Mouse (Mus musculus) forebrain, embryonic 15.5 days (tissue): ENCODE data around the gene Nmnat2. TPM values are rescaled to one million over a fixed set of nuclear protein-coding genes. Genes with fewer than 3 reads are reported as not detected.

Experiments used
- ATAC-seq: fragments of 200-750 bp; cut with Nextera tagmentation; replicated peaks from 2 replicates; pipeline ENCODE4 v1.8.0; 2017; ENCODE audit warnings: mild to moderate bottlenecking, moderate TSS enrichment, moderate library complexity
- H3K27ac ChIP-seq: fragments of 300-500 bp; sonication (generic); replicated peaks from 2 replicates; pipeline ENCODE4 v1.5.1; 2015; ENCODE audit warnings: mild to moderate bottlenecking, inconsistent platforms
- H3K27me3 ChIP-seq: fragments of 300-500 bp; sonication (generic); 2 replicates; pipeline ENCODE4 v1.6.1; 2015; ENCODE audit warnings: inconsistent platforms
- H3K36me3 ChIP-seq: fragments of 300-500 bp; sonication (generic); 2 replicates; pipeline ENCODE4 v1.6.1; 2015; ENCODE audit warnings: mild to moderate bottlenecking, inconsistent platforms
- H3K4me1 ChIP-seq: fragments of 300-500 bp; sonication (generic); 2 replicates; pipeline ENCODE4 v1.6.1; 2015; ENCODE audit warnings: inconsistent platforms
- H3K4me2 ChIP-seq: fragments of 300-500 bp; sonication (generic); replicated peaks from 2 replicates; pipeline ENCODE4 v1.6.1; 2015; ENCODE audit warnings: mild to moderate bottlenecking, inconsistent platforms
- H3K4me3 ChIP-seq: fragments of 300-500 bp; sonication (generic); 2 replicates; pipeline ENCODE4 v1.5.1; 2015; ENCODE audit warnings: mild to moderate bottlenecking, inconsistent platforms
- H3K9ac ChIP-seq: fragments of 300-500 bp; sonication (generic); replicated peaks from 2 replicates; pipeline ENCODE4 v1.6.1; 2015; ENCODE audit warnings: mild to moderate bottlenecking, inconsistent platforms
- H3K9me3 ChIP-seq: fragments of 300-500 bp; sonication (generic); 2 replicates; pipeline ENCODE4 v1.6.1; 2016; ENCODE audit warnings: inconsistent platforms
- WGBS: fragments of 180-500 bp; shearing (Covaris S2); methylation state at CpG from one replicate; pipeline ENCODE4 v1.1.7; 2015; ENCODE audit warnings: mixed read lengths; 5-methylcytosine and 5-hydroxymethylcytosine counted together
- polyA plus RNA-seq: library from polyadenylated mRNA; unstranded; fragments of >200 nt; fragmentation: Nextera tagmentation; extraction: Ambion mirVana; gene quantifications from 2 replicates; pipeline ENCODE4 v1.2.1, GENCODE M21; 2015

Gene Nmnat2
- polyA plus RNA-seq, 1 experiment from 2014 or later: 69.5 TPM

DNA sequence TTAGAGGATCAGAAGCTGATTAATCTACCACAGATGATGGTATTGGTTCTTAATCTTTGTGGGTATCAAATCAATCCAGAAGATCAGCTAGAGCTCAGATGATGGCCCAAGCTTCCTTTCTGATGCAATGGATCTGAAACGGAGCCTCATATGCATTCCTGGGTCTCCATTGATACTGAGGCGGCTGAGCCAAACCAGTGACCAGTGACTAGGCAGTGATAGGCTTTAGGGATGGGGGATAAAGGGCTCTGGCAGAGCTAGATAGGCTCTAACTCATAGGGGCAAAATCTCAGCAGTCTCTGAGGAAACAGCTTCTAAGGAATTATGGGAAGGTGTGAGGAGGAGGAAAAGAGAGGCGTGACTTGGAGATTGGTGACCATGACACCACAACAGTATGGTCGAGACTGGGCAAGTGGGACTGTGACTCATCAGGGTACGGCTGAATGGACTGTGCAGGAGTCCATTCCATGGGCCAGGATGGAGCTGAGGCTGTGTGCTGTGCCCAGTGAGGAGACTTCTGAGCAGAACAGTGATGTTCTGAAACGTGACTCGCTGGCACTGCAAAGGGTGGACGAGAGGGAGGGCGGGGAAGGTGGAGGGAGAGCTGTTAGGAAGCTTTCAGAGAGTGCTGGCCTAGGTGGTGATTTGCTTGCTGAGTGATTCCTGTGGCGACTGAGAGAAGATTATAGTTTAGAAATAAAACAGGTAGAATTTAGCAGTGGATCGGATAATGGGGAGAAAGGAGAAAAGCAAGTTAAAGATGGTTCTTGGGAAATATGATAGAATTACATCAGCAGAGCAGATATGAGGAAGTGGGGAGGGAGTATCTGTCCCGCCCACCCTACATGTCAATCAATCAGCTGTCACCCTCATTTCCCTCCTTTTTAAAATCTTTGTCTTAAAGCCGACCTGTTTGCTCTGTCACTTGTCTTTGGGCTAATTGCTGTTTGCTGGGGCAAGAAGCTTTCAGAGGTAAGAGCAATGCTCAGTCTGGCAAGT is 55.9 kb downstream of the Nmnat2 start:
- no peak for ATAC-seq
- Histone ChIP-seq H3K27ac (no peak overlapping the region), H3K27me3 (no peaks in the 10 kb centered on the region), H3K9ac (no peak overlapping the region), H3K4me2 (no peak overlapping the region), H3K9me3 (no peaks in the 10 kb centered on the region), H3K4me1 (peaks cover 20% of the 10 kb centered on the region), H3K4me3 (no peak overlapping the region), H3K36me3 (no peaks in the 10 kb centered on the region)
- 78% methylated on average over 13 of the region's 13 CpGs for WGBS

DNA sequence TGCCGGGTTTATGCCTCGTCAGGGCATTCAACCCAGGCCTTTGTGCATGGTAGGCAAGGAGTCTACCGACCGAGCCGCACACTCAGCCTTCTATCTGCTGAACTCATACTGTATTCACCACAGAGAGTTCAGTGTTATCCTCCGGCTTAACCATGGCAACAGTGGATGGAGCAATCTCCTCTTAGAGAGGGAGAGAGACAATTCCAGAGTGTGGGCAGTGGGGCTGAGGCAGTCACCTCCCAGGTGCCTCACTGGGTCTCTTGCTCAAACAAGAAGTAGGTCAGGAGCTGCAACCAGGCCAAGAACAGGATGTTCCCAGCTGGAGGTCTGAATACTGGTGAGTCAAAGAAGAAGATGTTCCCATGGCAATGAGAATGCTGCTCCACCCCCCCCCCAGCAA is 56.8 kb downstream of the Nmnat2 start:
- Histone ChIP-seq H3K27me3 (no peaks in the 10 kb centered on the region), H3K9me3 (no peaks in the 10 kb centered on the region), H3K4me1 (peaks cover 25% of the 10 kb centered on the region), H3K36me3 (no peaks in the 10 kb centered on the region), H3K27ac (no peak overlapping the region), H3K9ac (no peak overlapping the region), H3K4me2 (no peak overlapping the region), H3K4me3 (no peak overlapping the region)
- WGBS: 74% methylated on average over 6 of the region's 6 CpGs
- ATAC-seq: 0 out of 2 replicates have a peak, but pooled peaks have one; percentile 28

DNA sequence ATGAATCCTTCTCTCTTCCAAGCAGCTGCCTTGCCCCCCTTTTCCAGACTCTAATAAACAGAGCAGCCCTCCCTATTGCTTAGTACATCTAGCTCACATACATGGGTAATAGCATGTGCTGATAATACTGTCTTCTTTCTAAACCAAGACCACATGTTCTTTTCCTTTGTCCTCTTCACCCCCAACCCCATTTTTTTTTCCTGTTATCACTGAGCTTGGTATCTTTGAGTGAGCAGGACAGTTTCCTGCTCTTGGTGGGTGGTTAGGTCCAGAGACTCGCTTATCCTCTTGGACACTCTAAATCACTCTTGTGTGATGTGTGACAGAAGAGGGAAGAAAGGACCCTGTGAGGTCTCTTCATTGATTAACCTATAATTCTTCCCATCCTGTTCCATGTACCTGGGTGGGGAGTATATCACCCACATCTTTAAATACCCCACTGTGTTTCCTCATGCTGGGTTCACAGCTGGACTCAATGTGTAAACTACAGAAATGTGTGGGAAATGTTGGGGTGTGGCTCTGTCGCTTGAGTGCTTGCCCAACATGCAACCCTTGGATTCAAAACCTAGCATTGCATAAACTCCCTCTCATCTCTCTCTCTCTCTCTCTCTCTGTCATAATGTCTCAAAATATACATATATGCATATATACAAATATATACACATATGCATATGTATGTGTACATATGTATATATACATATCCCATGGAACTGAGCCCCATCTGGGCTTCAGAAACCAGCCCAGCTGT is 58.9 kb downstream of the Nmnat2 start:
- 90% methylated on average over 2 of the region's 2 CpGs for WGBS
- Histone ChIP-seq H3K4me1 (peaks cover 30% of the 10 kb centered on the region), H3K27me3 (no peaks in the 10 kb centered on the region), H3K4me2 (no peak overlapping the region), H3K27ac (peak overlapping the region; percentile 57), H3K9ac (no peak overlapping the region), H3K9me3 (no peaks in the 10 kb centered on the region), H3K4me3 (no peak overlapping the region), H3K36me3 (no peaks in the 10 kb centered on the region)
- ATAC-seq: no peak

DNA sequence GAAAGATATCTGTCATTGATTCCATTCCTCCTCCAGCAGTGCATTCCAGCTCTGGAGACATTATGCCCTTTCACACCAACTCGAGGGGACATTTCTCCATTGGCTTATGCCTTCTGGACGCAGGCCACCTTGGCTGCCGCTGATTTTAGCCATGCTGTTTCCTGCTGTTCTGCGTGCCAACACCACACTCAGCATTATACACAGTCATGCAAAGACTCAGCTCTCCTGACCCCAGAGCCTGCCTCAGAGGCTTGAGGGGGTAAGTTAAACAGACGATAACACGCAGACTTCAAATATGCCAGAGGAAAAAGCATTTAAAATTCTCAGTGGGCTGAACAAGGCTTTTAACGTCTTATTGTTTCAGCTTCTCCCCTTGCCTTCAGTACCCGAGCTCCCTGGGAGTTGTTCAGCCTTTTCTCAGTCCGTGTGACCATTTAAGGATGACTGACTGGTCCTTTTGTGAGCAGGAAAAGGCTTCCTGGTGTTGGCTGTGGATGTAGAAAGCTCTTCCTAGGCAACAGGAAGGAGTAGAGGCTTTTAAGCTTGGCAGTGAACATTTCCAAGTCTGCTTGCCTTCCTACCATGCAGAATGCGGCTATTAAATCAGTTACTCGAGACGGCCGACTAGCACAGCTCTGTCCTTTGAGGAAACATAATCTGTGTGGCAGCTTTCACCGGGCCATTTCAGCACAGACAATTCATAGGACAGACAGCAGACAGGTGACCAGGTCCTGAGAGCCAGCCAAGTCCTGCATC is 59.8 kb downstream of the Nmnat2 start:
- no peaks in the 10 kb centered on the region for H3K27me3 ChIP-seq
- no peak overlapping the region for H3K9ac ChIP-seq
- H3K4me2 ChIP-seq: no peak overlapping the region
- no peaks in the 10 kb centered on the region for H3K36me3 ChIP-seq
- H3K9me3 ChIP-seq: no peaks in the 10 kb centered on the region
- peaks cover 30% of the 10 kb centered on the region for H3K4me1 ChIP-seq
- WGBS: 8% methylated on average over 14 of the region's 14 CpGs
- no peak overlapping the region for H3K4me3 ChIP-seq
- ATAC-seq: peak; percentile 42; the same call in 1 of the 2 replicates
- peak overlapping the region; percentile 57 for H3K27ac ChIP-seq

DNA sequence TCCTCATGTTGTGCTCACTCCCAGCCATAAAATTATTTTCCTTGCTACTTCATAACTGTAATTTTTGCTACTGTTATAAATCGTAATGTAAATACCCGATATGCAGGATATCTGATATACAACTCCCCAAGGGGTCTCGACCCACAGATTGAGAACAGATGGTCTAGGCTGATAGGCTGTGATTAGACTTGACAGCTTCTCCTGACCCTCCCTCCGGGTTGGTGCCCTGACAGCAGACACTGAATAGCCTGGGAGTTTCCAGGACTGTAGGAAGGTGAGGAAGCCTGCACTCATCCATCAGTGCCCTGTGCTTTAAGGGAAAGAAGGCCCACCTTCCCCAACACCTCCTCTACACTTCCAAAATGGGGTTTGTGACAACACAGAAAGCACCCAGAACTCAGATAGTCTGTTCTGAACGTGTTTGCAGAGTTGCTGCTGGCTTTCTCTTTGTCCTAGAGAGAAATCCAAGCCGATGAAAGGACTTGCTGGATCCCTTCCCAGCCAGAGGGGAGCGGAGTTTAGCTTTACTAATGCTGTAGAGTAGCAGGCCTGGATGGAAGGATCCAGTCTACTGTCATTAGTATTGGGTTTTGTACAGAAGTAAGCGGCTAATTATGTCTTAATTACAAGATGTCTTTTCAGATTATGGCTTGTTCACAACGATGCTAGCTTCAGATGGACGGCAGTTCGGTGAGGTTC is 61.8 kb downstream of the Nmnat2 start:
- Histone ChIP-seq H3K9me3 (no peaks in the 10 kb centered on the region), H3K36me3 (no peaks in the 10 kb centered on the region), H3K4me2 (no peak overlapping the region), H3K9ac (no peak overlapping the region), H3K27me3 (no peaks in the 10 kb centered on the region), H3K4me3 (no peak overlapping the region), H3K27ac (peak overlapping the region; percentile 28; the same call in 1 of the 2 replicates), H3K4me1 (peaks cover 30% of the 10 kb centered on the region)
- 44% methylated on average over 11 of the region's 11 CpGs for WGBS
- ATAC-seq: no peak

DNA sequence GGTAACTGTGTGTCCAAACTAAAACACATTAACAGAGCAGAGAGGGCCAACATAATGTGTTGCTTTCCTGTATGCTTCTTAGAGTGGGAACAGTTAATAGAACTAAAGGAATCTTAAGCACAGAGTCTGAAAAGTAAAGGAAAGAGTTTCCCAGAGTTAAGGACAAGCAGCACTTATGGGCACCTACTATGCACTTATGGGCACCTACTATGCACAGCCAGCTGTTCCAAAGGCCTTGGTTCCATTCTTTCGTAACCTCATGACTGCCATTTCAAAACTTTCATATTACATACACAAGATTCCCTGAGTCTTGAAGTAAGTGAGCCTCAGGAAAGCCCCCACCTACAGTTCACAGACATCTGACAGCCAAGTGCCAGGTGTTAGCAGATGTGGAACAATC is 64.3 kb downstream of the Nmnat2 start:
- 97% methylated on average over 1 of the region's 1 CpGs for WGBS
- H3K27me3 ChIP-seq: no peaks in the 10 kb centered on the region
- H3K4me1 ChIP-seq: peaks cover 25% of the 10 kb centered on the region
- no peaks in the 10 kb centered on the region for H3K36me3 ChIP-seq
- no peak overlapping the region for H3K4me3 ChIP-seq
- no peak overlapping the region for H3K4me2 ChIP-seq
- H3K9me3 ChIP-seq: no peaks in the 10 kb centered on the region
- no peak for ATAC-seq
- no peak overlapping the region for H3K27ac ChIP-seq
- no peak overlapping the region for H3K9ac ChIP-seq

DNA sequence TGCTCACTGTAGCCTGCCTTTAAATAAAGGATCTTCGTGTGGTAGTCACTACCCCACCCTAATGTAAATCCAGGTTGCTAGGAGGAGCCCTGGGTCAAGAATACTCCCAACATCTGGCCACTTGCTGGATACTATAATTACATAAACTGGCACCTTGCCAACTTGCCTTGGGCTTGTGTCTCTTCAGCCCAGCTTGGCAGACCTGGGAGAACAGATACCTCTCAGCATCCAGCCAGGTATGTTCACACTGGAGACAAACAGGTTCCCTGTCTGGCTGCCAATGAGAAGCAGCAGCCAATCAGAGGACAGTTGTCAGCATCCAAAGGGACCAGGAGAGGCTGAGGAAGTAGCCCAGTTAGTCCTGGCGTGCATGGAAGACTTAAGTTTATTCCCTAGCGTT is 64.8 kb downstream of the Nmnat2 start:
- no peaks in the 10 kb centered on the region for H3K9me3 ChIP-seq
- no peak overlapping the region for H3K4me2 ChIP-seq
- no peaks in the 10 kb centered on the region for H3K27me3 ChIP-seq
- H3K4me1 ChIP-seq: peaks cover 20% of the 10 kb centered on the region
- 82% methylated on average over 3 of the region's 3 CpGs for WGBS
- no peak for ATAC-seq
- no peak overlapping the region for H3K9ac ChIP-seq
- no peak overlapping the region for H3K27ac ChIP-seq
- no peak overlapping the region for H3K4me3 ChIP-seq
- H3K36me3 ChIP-seq: no peaks in the 10 kb centered on the region

DNA sequence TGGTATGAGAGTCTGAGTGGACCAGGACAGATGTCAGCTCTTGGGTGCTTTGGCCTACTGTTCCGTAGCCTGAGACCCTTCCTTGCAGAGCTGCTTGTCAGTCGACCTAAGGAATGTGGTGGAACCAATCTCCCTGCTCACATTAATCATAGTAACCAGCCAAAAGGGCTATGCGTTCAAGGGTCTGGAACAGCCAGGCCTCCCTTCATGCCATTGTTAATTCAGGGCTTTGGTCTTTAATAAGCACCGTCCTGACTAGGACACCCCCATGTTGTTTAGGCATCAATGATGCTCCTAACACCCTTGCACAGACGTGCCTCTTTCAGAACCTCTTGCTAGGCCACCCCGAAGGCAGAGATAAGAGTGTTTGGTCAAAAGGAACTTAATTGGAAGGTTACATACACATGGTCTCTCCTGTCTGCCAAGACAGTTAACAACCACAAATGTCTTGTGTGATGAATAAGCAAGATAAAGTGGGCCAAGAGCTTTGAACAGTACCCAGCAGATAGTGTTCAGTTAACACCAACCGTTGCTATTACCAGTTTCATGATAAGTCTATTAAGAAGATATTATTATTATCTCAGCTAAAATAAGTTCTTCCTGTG is 66.3 kb downstream of the Nmnat2 start:
- Histone ChIP-seq H3K4me1 (peaks cover 9% of the 10 kb centered on the region), H3K27me3 (no peaks in the 10 kb centered on the region), H3K27ac (no peak overlapping the region), H3K9ac (no peak overlapping the region), H3K36me3 (no peaks in the 10 kb centered on the region), H3K9me3 (no peaks in the 10 kb centered on the region), H3K4me3 (no peak overlapping the region), H3K4me2 (no peak overlapping the region)
- no peak for ATAC-seq
- WGBS: 82% methylated on average over 7 of the region's 7 CpGs

DNA sequence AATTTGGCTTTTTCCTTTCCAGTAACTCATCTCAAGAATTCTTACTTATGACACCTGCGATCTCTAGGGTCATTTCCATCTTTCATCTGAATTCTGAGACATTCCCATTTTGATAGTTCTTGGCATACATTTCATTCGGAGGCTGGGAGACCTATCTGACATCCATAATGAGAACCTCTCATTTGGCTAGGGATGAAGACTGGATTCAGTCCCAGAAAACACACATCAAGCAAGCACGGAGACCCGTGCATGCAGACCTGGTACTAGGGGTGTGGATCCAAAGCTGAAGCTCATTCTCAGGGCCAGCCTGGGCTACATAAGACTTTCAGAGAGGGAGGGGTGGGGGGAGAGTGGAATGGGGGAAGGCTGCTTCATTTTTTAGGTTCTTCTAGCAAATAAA is 68.2 kb downstream of the Nmnat2 start:
- no peaks in the 10 kb centered on the region for H3K4me1 ChIP-seq
- WGBS: 70% methylated on average over 4 of the region's 4 CpGs
- H3K27me3 ChIP-seq: no peaks in the 10 kb centered on the region
- H3K4me3 ChIP-seq: no peak overlapping the region
- ATAC-seq: no peak
- no peak overlapping the region for H3K4me2 ChIP-seq
- H3K9me3 ChIP-seq: no peaks in the 10 kb centered on the region
- no peak overlapping the region for H3K27ac ChIP-seq
- H3K36me3 ChIP-seq: no peaks in the 10 kb centered on the region
- H3K9ac ChIP-seq: no peak overlapping the region

DNA sequence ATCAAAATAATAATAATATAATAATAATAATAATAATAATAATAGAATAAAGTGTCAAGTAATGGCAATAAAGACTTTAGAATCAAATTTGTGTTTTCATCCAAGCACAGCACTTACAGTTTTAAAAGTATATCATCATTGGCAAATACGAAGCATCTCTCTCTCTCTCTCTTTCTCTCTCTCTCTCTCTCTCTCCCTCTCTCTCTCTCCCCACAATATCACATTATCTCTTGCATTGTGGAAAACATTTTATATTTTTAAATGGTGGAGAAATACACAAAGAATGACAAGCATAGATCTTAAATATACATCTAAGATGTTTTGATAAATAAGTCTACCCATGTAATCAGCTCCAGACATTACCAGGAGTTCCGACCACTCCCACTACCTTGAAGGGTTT is 69.1 kb downstream of the Nmnat2 start:
- H3K9ac ChIP-seq: no peak overlapping the region
- H3K36me3 ChIP-seq: no peaks in the 10 kb centered on the region
- no peak overlapping the region for H3K4me2 ChIP-seq
- no peak for ATAC-seq
- 85% methylated on average over 2 of the region's 2 CpGs for WGBS
- no peaks in the 10 kb centered on the region for H3K9me3 ChIP-seq
- H3K27me3 ChIP-seq: no peaks in the 10 kb centered on the region
- no peaks in the 10 kb centered on the region for H3K4me1 ChIP-seq
- H3K27ac ChIP-seq: no peak overlapping the region
- no peak overlapping the region for H3K4me3 ChIP-seq

DNA sequence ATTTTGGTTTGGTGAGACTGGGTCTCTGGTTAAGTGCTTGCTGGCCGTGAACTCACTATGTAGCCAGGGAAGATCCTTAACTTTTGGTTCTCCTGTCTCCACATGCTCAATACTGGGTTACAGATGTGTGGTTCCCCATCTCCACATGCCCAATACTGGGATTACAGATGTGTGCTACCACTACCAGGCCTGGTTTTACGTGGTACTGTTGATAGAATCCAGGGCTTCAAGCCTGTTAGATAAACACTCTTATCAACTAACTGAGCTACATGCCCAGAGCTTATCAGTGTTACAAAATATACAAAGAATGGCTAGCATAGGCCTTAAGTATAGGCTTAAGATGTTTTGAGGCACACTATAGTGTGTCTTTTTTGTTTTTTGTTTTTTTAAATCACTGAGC is 69.7 kb downstream of the Nmnat2 start:
- Histone ChIP-seq H3K4me1 (no peaks in the 10 kb centered on the region), H3K27me3 (no peaks in the 10 kb centered on the region), H3K36me3 (no peaks in the 10 kb centered on the region), H3K4me3 (no peak overlapping the region), H3K27ac (no peak overlapping the region), H3K4me2 (no peak overlapping the region), H3K9ac (no peak overlapping the region), H3K9me3 (no peaks in the 10 kb centered on the region)
- WGBS: 91% methylated on average over 2 of the region's 2 CpGs
- ATAC-seq: no peak
